Mouse (Mus musculus): ENCODE measurements around the gene Cdc42bpb.

Gene Cdc42bpb

DNA sequence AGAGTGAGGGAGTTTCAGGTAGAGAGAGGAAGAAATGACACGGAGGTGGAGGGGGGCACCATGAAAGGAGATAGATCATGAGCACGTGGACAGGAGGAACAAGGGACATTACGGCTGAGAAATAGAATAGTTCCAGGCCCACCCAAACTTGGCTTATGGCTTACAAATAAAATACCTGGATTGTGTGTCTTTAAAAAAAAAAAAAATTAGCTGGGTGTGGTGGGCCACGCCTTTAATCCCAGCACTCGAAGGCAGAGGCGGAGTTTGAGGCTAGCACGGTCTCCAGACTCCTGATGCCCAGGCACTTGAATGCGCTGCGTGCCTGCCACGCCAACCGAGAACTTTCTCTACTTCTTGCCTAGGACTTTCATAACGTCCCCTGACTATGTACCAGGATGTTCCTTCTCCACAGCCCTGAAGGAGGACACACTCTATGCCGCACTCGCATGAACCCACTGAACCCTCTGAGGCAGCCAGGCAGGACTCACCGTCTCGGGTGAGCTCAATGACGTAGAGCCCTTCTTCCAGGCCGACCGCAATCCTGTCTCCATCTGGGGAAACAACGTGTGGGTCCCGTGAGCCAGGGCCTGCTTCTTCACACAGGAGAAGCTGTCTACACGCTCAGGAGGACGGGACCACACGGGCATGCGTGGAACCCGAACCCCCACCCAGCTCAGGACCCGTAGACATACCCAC lies 76.0 kb downstream of the Cdc42bpb start:
- DNase-seq (ENCODE audit: inconsistent age in 2 of 2, low spot score in 1 of 2): no peak

DNA sequence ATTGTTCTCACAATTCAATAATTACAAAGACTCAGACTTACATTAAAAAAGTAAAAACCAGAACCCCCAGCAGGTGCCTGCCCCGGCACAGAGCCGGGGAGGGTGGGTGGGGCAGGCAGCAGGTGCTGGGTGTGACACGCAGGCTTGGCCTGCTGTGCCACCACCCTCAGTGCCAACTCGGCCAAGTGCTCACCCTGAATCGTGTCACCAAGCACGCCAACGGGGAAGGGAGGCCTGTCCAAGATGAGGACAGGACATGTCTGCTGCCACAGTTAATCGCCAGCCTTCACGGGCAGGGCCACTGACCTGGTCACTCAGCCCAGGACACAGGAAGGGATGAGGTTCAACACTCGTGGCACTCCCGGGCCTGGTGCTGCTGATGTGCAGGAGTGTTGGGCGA lies 84.5 kb downstream of the Cdc42bpb start:
- no peak for DNase-seq (ENCODE audit: inconsistent age in 2 of 2, low spot score in 1 of 2)

DNA sequence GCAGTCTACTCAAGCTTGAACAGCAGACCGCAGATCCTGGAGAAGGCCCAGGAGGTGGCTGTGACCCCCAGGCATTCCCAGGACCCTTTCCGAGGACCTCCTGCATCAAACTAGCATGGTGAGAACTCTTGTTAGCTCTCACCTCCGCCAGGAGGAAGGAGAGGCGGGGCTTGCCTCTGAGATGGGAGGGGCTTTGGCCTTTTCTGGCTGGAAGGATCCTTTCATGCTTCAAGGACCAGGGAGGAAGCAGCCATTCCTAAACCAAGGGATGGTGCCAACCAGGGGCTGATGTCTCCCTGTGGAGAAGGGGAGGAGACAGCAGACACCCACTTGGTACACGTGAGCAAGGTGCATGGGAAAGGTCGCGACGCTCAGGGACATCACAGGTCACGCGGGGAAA lies 93.0 kb downstream of the Cdc42bpb start:
- no peak for DNase-seq (ENCODE audit: inconsistent age in 2 of 2, low spot score in 1 of 2)

DNA sequence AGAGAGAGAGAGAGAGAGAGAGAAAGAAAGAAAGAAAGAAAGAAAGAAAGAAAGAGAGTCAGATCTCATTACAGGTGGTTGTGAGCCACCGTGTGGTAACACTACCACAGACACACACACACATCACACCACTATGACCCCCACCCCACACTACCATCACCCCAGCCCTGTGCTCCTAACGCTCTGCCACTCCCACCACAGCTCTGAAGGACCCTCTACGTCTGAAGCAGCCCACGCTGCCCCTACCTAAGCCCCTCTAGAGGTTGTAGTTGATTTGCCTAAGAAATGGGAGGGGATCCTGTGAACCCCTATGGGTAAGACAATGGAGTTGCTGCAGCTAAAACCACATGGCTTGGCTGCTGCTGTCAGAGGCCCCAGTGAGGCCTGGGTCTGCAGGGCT lies 93.9 kb downstream of the Cdc42bpb start:
- DNase-seq (ENCODE audit: inconsistent age in 2 of 2, low spot score in 1 of 2): no peak

DNA sequence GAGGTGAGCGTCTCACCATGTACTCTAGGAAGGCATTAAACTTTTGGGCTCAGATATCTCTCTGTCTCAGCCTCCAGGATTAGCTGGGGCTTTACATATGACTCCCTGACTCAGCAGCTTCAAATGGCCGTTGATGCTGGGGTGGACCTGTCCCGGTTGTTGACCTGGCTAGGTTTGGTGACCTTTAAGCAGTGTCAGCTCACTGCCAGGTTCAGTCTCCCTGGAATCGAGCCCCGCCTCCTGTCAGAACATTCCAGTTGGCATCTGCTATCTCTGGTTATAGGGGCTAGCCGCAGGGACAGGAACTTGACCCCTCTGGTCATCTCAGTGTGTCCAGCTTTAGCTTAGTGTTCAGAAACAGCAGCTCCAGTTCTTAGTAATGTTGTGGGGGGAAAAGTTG lies 101.1 kb downstream of the Cdc42bpb start:
- no peak for DNase-seq (ENCODE audit: inconsistent age in 2 of 2, low spot score in 1 of 2)

DNA sequence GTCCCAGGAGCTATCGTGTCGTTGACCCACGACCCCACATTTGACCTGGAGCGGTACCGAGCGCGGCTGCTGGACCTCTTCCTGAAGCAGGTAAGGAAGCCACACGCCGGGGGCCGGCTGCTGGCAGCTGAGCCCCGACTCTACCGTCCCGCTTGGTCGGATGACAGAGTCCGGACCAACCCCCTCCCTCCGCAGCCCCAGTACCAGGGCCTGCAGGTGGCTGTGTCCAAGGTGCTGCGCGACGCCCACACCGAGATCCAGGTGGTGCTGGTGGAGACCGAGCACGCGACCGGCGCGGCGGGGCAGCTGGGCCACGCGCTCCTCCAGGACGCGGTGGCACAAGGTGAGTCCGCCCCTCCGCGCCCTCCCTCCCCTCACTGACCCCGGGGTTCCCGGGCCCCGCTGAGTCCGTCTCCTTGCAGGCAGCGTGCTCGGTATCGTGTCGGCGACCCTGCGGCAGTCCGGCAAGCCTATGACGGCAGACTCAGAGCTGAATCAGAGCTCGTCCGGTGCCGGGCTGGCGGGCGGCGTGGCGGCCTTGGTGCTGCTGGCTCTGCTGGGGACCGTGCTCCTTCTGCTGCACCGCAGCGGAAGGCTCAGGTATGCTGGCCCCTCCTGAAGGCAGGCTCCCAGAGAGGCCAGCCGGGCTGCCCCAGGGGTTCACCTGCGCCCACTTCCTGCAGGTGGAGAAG lies 102.2 kb downstream of the Cdc42bpb start:
- DNase-seq (ENCODE audit: inconsistent age in 2 of 2, low spot score in 1 of 2): peak; percentile 67 to 85

DNA sequence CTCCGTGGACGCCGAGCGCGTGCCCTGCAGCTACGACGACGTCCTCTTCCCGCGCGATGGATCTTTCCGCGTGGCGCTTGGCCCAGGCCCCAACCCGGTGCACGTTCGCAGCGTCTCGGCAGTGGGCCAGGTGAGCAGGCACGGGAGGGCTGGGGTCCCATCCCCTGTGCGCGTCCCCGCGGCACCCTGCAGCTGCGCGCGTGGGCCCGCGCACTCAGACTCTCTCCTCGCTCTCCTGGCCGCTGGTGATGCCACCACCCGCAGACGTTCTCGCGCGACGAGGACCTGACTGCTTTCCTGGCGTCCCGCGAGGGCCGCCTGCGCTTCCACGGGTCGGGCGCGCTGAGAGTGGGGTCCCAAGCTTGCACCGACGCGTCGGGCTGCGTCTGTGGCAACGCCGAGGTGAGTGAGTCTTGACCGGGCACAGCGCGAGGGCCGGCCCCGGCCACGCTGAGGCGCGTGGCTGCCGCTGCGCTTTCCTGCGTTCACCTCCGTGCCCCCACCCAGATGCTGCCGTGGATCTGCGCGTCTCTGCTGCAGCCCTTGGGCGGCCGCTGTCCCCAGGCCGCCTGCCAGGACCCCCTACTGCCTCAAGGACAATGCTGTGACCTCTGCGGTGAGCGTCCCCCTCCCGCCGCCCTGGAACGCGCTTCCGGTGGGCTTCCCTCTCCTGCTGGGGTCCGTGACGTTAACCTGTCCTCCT lies 102.9 kb downstream of the Cdc42bpb start:
- no peak for DNase-seq (ENCODE audit: inconsistent age in 2 of 2, low spot score in 1 of 2)

DNA sequence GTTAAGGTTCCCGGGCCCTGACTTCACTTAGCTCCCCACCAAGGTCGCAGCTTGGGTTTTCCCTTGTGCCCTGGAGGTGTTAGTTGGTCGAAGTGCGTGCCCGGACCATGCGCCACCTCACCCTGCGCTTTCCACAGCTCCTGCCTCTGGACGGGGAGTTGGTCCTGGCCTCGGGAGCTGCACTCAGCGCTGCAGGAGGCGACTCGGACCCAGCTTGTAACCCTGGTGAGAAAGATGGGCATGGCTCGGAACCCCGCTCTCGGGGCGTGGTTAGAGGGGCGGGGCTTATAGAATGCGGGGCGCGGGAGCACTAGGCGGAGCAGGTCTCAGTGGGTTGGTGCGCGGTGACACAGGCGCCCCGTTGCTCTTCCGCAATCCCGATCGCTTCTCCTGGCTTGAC lies 103.5 kb downstream of the Cdc42bpb start:
- peak; percentile 20 to 49 for DNase-seq (ENCODE audit: inconsistent age in 2 of 2, low spot score in 1 of 2)

DNA sequence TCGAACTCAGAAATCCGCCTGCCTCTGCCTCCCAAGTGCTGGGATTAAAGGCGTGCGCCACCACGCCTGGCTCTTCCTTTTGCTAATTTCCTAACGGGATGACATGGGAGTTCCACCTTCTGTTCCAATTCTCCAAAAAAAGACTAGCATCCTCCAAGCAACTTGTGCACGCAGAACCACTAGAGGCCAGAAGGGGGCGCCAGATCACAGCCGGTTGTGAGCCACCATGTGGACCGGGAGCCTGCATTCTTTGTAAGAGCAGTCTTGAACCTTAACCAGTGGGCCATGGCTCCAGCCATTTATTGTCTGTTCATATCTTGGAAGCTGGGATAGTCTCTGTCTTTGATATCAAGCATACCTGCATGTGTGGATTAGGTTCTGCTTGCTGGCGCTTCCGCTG lies 105.1 kb downstream of the Cdc42bpb start:
- peak; percentile 74 to 93 for DNase-seq (ENCODE audit: inconsistent age in 2 of 2, low spot score in 1 of 2)

DNA sequence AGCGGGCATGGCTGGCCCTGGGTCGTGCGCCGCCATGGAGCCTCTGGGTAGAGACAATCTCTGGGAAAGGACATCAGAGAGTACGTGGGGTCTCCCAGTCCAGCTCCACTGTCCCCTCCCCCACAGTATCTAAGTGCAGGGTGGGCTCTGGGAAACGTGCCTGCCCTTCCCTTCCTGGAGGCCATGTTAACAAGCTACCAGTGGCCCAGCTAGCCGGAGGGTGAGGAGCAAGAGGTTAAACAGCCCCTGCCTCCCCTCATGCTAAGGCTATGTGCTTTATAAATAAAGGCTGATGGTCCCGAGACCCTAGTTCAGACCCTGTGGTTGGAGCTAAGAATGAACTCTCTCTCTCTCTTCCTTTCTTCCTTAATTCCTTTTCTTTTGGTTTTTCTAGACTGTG lies 105.6 kb downstream of the Cdc42bpb start:
- DNase-seq (ENCODE audit: inconsistent age in 2 of 2, low spot score in 1 of 2): no peak

DNA sequence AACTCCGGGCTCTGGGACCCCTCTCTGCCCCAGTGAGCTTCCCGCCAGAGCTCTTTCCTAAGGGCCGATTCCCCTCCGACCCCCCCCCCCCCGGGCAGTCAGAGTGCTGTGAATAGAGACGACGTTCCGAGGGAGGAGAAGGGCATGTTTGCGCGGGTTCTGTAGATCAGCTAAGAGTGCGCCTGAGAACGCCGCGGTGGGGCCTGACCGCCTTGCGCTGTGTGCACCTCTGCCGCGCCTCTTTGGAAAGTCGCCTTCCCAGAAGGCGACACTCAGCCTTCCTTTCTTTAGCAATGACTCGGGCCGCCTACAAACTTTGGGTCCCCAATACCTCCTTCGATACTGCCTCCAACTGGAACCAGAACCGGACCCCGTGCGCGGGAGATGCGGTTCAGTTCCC lies 106.1 kb downstream of the Cdc42bpb start:
- DNase-seq (ENCODE audit: inconsistent age in 2 of 2, low spot score in 1 of 2): no peak

DNA sequence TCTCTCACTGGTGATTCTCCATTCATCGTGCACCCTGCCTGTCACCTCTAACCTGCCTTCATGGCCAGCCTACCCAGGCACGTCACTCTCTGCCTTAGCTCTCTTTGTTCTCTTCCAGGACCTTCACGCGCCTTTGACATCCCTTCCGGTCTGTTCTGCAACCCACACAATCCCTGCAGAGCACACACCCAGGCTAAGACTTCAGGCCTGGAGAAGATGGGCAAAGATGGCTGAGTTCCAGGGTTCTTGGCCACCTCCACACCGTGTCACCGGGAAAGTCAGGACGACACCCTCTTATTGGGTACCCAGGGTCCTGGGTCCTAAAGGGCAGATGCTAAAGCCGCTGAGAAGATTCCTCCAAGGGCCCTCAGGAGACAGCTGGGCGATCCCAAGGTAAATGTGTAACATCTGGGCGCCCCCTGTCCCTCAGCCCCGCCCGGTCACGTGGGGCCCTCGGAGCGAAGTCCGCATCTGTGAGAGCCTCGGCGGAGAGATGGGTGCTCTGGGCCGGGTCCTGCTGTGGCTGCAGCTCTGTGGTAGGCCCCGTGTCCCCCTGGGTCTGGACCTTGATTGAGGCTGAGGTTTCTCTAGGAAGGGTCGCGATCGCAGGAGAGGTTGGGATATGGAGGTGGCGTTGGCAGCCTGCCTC lies 106.8 kb downstream of the Cdc42bpb start, which contains the start of gene Amn:
Gene Amn (plus strand): TSS at position 467 of the 649 bp plus-strand sequence.
- DNase-seq (ENCODE audit: inconsistent age in 2 of 2, low spot score in 1 of 2): no peak

DNA sequence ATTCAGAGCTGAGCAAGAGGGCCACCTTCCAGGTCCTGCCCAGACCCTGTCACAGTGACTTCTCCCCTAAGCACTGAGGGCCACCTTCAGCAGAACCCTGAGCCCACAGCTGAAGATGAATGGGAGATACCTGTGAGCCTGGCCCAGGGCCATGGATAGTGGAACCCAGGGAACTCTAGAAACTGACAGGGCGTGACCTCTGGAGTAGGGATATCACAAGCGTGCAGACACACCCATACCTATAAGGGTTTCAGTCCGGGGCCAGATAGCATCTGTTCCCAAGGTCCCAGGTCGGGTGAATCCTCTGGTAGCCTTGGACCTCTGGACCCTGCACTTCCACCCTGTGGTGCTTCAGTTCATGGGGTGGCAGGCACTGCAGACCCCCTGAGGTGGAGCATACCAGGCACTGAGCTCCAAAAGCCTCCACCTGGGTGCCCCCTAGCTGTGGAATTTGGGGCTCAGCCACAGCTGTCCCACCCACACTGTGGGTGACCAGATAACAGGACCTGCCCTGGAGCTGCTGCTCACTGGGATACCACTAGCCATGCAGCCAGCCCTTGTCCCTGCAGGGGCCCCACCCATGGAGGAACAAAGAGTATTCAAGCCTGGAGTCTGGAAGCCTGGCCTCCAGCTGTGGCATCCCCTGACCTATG lies 109.7 kb downstream of the Cdc42bpb start:
- no peak for DNase-seq (ENCODE audit: inconsistent age in 2 of 2, low spot score in 1 of 2)

DNA sequence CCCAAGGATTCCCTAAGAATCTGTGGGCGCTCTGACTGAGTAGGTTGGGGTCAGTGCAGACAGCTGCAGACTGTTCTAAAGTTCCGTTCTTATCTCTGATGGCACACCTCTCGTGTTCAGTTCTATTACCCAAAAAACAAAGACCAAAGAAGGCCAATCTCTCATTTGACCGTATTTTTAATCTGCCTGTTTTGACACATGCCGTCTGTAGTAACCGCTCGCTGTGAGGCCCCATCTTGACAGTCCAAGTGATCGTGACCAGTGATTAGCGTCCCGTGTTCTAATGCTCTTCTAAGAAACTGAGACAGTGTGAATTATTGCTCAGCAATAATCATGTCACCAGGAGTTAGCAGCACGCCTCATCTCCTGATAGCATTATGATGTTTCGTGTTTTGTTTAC lies 110.9 kb downstream of the Cdc42bpb start:
- no peak for DNase-seq (ENCODE audit: inconsistent age in 2 of 2, low spot score in 1 of 2)

DNA sequence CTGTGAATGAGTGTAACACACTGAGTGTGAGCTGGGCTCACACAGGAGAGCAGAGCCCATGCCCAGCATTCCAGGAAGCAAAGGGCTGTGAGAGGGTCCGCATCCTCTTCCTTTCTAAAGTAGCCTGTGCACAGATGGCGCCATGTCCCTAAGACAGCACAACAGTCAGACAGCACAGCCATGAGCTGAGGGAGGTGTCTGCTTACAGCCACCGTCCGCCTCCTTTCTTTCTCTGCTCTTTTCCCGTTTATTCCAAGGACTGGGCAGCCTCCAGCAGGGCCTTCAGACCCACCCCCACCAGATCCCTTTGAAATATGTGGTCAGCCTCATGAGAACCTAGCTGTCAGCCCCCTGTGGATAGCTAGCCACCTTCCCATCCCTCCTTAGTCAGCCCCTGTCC lies 112.3 kb downstream of the Cdc42bpb start:
- no peak for DNase-seq (ENCODE audit: inconsistent age in 2 of 2, low spot score in 1 of 2)

DNA sequence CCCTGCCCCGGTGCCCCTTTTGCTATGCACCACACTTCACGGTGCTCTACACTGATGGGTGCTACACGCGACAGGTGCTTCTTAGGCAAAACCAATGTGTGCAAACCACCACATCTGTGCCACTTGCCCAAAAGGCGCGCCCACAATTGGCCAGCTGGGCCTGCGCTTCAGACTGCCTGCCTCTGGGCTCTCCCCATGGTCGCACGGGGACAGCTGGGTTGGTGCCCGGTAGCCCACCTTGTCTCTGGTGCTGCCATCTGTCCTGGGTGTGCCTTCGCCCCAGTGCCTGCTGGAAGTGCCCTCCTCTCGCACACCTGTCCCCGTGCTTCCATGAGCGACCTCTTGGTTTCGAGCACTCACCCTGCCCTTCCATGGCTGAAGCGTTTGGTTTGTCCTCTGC lies 113.9 kb downstream of the Cdc42bpb start:
- no peak for DNase-seq (ENCODE audit: inconsistent age in 2 of 2, low spot score in 1 of 2)

DNA sequence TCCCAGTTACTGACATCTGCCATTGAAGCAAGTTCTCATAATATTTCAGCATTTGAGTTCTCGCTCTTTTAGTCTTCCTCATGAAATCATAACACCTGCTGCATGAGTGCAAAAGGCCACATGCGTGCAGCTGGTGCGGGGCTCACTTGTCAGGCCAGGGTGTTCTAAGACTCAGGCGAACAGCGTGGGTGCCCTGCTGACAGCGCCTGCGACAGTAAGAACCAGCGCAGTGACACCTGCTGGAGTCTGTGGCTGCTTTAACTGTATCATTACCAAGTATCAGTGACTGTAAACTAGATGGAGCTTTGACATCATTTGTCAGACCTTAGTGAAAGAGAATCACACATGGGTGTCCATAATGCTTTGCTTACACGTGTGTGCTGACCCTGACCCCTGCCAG lies 126.3 kb downstream of the Cdc42bpb start:
- no peak for DNase-seq (ENCODE audit: inconsistent age in 2 of 2, low spot score in 1 of 2)

DNA sequence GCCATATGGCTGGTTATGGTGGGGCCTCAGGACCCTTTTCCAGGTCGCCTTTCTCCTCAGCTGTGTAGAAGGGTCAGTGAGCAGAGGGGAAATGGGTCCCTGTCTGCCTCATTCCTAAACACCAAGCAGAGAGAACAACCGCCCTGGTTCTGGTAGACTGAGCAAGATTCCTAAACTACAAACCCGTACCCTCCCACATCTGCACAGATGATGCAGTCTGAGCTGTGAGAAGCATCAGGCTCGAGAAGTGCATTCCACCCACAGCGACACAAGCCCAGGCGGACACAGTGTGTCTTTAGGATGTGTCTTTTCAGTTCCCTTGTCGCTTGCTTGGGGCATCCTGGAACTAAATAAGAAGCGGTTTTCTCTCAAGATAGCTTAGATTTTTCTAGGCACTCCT lies 127.4 kb downstream of the Cdc42bpb start:
- DNase-seq (ENCODE audit: inconsistent age in 2 of 2, low spot score in 1 of 2): no peak

DNA sequence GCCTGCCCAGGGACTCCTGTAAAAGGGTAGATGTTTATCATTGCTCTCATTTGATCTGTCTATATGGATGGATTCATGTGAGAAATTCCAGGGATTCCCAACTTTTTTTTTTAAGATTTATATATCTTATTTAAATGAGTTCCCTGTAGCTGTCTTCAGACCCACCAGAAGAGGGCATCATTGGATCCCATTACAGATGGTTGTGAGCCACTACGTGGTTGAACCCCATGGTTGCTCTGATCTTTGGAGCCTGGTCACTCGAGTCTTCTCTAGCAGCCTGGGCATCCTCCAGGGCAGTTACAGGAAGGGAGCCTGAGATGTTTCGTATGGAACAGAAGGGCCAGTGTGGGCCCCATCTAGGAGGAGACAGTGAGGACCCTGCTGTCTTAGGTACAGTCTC lies 128.4 kb downstream of the Cdc42bpb start:
- no peak for DNase-seq (ENCODE audit: inconsistent age in 2 of 2, low spot score in 1 of 2)

DNA sequence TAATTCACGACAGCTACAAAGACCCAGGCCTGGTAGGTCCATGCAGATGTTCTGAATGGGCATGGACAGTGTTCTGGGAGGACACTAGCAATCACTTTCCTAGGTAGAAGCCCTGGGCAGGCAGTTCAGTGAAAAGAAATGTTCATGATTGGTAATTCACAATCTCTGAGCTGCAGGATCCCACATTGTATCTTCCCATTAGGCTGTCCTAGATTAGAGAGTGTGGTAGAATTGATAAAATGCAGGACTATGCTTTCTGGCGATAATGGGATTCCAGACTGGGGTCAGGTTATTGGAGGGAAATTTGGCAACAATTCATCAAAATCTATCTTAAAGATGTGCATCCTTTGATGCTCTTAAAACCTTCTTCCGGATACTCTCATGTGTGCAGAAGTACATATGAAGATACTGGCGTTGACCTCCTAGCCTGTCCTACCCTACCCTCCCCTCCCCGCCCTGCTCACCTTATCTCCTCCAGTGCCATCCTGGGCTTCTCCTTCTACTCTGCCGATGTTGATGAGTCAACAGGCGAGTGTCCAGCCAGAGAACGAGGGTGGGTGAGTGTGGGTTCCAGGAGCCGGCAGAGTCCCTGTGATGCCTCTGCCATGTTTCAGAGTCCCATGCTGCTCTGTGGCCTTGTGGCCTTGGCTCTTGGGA lies 130.6 kb downstream of the Cdc42bpb start:
- DNase-seq (ENCODE audit: inconsistent age in 2 of 2, low spot score in 1 of 2): no peak

DNA sequence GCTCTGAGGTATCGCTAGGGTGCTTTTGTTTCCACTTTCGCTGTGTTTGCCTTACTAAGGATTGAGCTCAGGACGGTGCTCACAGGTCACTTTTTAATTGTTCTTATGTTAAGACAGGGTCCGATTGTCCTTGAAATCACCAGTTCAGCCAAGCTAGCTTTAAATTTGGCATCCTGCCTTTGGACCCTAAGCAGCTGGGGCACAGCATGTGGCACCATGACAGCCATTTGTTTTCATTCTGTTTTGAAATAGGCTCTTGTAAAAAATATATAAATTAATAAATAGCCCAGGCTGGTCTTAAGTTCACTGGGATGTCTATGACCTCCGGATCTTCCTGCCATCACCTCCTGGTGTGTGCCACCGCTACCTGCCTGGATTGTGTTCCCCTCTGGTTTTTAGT lies 132.4 kb downstream of the Cdc42bpb start:
- no peak for DNase-seq (ENCODE audit: inconsistent age in 2 of 2, low spot score in 1 of 2)
